Mouse (Mus musculus) intestine, postnatal 0 days (tissue): Measurements from ENCODE around the gene BC052040. TPM values are rescaled to one million over a fixed set of nuclear protein-coding genes. Genes with fewer than 3 reads are reported as not detected.

Experiments used
- ATAC-seq: fragments of 200-750 bp; cut with Nextera tagmentation; 2 replicates; pipeline ENCODE4 v1.8.0; 2017; ENCODE audit warnings: mild to moderate bottlenecking, moderate TSS enrichment, moderate library complexity
- H3K27ac ChIP-seq: fragments of 300-500 bp; sonication (generic); 2 replicates; pipeline ENCODE4 v1.5.1; 2014; ENCODE audit warnings: mild to moderate bottlenecking, low read depth, low read length, moderate library complexity
- H3K27me3 ChIP-seq: fragments of 300-500 bp; sonication (generic); replicated peaks from 2 replicates; pipeline ENCODE4 v1.6.1; 2014; ENCODE audit warnings: low read length, mixed read lengths; ENCODE audit not compliant: control insufficient read depth, insufficient read depth
- H3K36me3 ChIP-seq: fragments of 300-500 bp; sonication (generic); 2 replicates; pipeline ENCODE4 v1.6.1; 2014; ENCODE audit warnings: mild to moderate bottlenecking, moderate library complexity; ENCODE audit not compliant: control insufficient read depth, insufficient read depth
- H3K4me1 ChIP-seq: fragments of 300-500 bp; sonication (generic); replicated peaks from 2 replicates; pipeline ENCODE4 v1.6.1; 2014; ENCODE audit warnings: antibody characterized with exemption, low read length, mixed read lengths; ENCODE audit not compliant: control insufficient read depth, insufficient read depth
- H3K4me2 ChIP-seq: fragments of 300-500 bp; sonication (generic); replicated peaks from 2 replicates; pipeline ENCODE4 v1.6.1; 2014; ENCODE audit warnings: low read depth, mild to moderate bottlenecking, moderate library complexity
- H3K4me3 ChIP-seq: fragments of 300-500 bp; sonication (generic); 2 replicates; pipeline ENCODE4 v1.5.1; 2014; ENCODE audit warnings: low read depth, low read length
- H3K9ac ChIP-seq: fragments of 300-500 bp; sonication (generic); 2 replicates; pipeline ENCODE4 v1.6.1; 2014; ENCODE audit warnings: mild to moderate bottlenecking, low read depth, low read length
- H3K9me3 ChIP-seq: fragments of 300-500 bp; sonication (generic); 2 replicates; pipeline ENCODE4 v1.6.1; 2016; ENCODE audit warnings: mixed run types; ENCODE audit not compliant: control insufficient read depth
- CTCF ChIP-seq: sonication (generic); IDR thresholded peaks from 2 replicates; pipeline ENCODE4 v1.5.1; 2016; ENCODE audit warnings: low read depth, mild to moderate bottlenecking, control low read depth, antibody characterized with exemption, moderate library complexity
- WGBS: fragments of 180-500 bp; shearing (Covaris S2); extraction: QIAGEN DNeasy Blood & Tissue Kit; methylation state at CpG from one replicate; pipeline ENCODE4 v1.1.7; 2014; 5-methylcytosine and 5-hydroxymethylcytosine counted together
- polyA plus RNA-seq: library from polyadenylated mRNA; unstranded; fragments of >200 nt; fragmentation: Nextera tagmentation; extraction: Ambion mirVana; gene quantifications from 2 replicates; pipeline ENCODE4 v1.2.1, GENCODE M21; 2015

The BC052040 gene
- polyA plus RNA-seq, 1 experiment from 2014 or later, result 4.7 TPM

- H3K4me2 ChIP-seq, result no peak overlapping the region
- no peak overlapping the region for H3K4me3 ChIP-seq
- TF ChIP-seq CTCF, result no peak
- 88% methylated on average over 2 of the region's 2 CpGs for WGBS
- H3K27me3 ChIP-seq, result no peaks in the 10 kb centered on the region
- no peak overlapping the region for H3K9ac ChIP-seq
- no peak for ATAC-seq
- no peaks in the 10 kb centered on the region for H3K9me3 ChIP-seq
- H3K4me1 ChIP-seq, result no peaks in the 10 kb centered on the region
- no peak overlapping the region for H3K27ac ChIP-seq
- H3K36me3 ChIP-seq, result no peaks in the 10 kb centered on the region
Measured at GRCm38 (mm10) chr2:115737966-115738365, 156.4 kb downstream of the BC052040 start.

- ATAC-seq, result no peak
- Histone ChIP-seq H3K4me2 (no peak overlapping the region), H3K9ac (no peak overlapping the region), H3K4me1 (no peaks in the 10 kb centered on the region), H3K9me3 (no peaks in the 10 kb centered on the region), H3K27ac (no peak overlapping the region), H3K4me3 (no peak overlapping the region), H3K36me3 (no peaks in the 10 kb centered on the region), H3K27me3 (no peaks in the 10 kb centered on the region)
- TF ChIP-seq CTCF, result no peak
- WGBS, result 84% methylated on average over 7 of the region's 7 CpGs
Measured at GRCm38 (mm10) chr2:115742061-115742460, 160.5 kb downstream of the BC052040 start.

- no peak overlapping the region for H3K9ac ChIP-seq
- WGBS, result 94% methylated on average over 3 of the region's 3 CpGs
- no peaks in the 10 kb centered on the region for H3K4me1 ChIP-seq
- no peak overlapping the region for H3K4me2 ChIP-seq
- H3K36me3 ChIP-seq, result no peaks in the 10 kb centered on the region
- no peak for TF ChIP-seq CTCF
- no peaks in the 10 kb centered on the region for H3K27me3 ChIP-seq
- ATAC-seq, result no peak
- no peaks in the 10 kb centered on the region for H3K9me3 ChIP-seq
- no peak overlapping the region for H3K4me3 ChIP-seq
- no peak overlapping the region for H3K27ac ChIP-seq
Measured at GRCm38 (mm10) chr2:115747639-115748038, 166.1 kb downstream of the BC052040 start.

- TF ChIP-seq CTCF, result no peak
- Histone ChIP-seq H3K4me3 (no peak overlapping the region), H3K27me3 (no peaks in the 10 kb centered on the region), H3K9ac (no peak overlapping the region), H3K4me1 (no peaks in the 10 kb centered on the region), H3K36me3 (no peaks in the 10 kb centered on the region), H3K4me2 (no peak overlapping the region), H3K27ac (no peak overlapping the region), H3K9me3 (no peaks in the 10 kb centered on the region)
- 77% methylated on average over 7 of the region's 7 CpGs for WGBS
- ATAC-seq, result no peak
Measured at GRCm38 (mm10) chr2:115751177-115751576, 169.7 kb downstream of the BC052040 start.

GRCm38 (mm10) chr2:115757685-115758084 is 176.2 kb downstream of the BC052040 start:
- 0 out of 2 replicates have a peak, but pooled peaks have one; percentile 25 for ATAC-seq

GRCm38 (mm10) chr2:115758542-115758941 is 177.0 kb downstream of the BC052040 start:
- Histone ChIP-seq H3K9me3 (no peaks in the 10 kb centered on the region), H3K27ac (no peak overlapping the region), H3K27me3 (no peaks in the 10 kb centered on the region), H3K36me3 (no peaks in the 10 kb centered on the region), H3K4me1 (0 out of 2 replicates have a peak, but pooled peaks cover 2% of the 10 kb centered on the region), H3K9ac (no peak overlapping the region), H3K4me2 (peak overlapping the region; percentile 41), H3K4me3 (no peak overlapping the region)
- ATAC-seq, result no peak
- WGBS, result 44% methylated on average over 6 of the region's 6 CpGs
- no peak for TF ChIP-seq CTCF

More at GRCm38 (mm10) chr2:115757685-115758084, 176.2 kb downstream of the BC052040 start:
- Histone ChIP-seq H3K36me3 (no peaks in the 10 kb centered on the region), H3K27ac (no peak overlapping the region), H3K4me3 (no peak overlapping the region), H3K9ac (no peak overlapping the region; the same call in 1 of the 2 replicates), H3K27me3 (no peaks in the 10 kb centered on the region), H3K9me3 (no peaks in the 10 kb centered on the region), H3K4me1 (0 out of 2 replicates have a peak, but pooled peaks cover 2% of the 10 kb centered on the region), H3K4me2 (peak overlapping the region; percentile 41)
- no peak for TF ChIP-seq CTCF
- WGBS, result 35% methylated on average over 6 of the region's 6 CpGs
